Mouse (Mus musculus) left cerebral cortex, adult 18-20 months (tissue): ENCODE measurements around the gene Irs1. TPM values are rescaled to one million over a fixed set of nuclear protein-coding genes. Genes with fewer than 3 reads are reported as not detected.
A peak's percentile ranks its signal among the peaks of the same experiment; 100 is the strongest.

Experiments
- DNase-seq, 2 experiments: peaks; one replicate each; pipeline ENCODE4 v3.0.0; 2021 to 2022; ENCODE audit warnings: low spot score in 2 of 2, mixed read lengths in 1 of 2
- total RNA-seq, 2 experiments: library from RNA; stranded (reverse); gene quantifications; 2 replicates each; pipeline ENCODE4 v1.2.3; 2021

The Irs1 gene
- total RNA-seq, 2 experiments from 2014 or later: 15.3 to 17.2 TPM

- DNase-seq: peak in 1 of 2 experiments; percentile 5
These were observed 1.9 kb downstream of the Irs1 start for GRCm38 (mm10) chr1:82289116-82289989.

- no peak for DNase-seq
These were observed 2.7 kb downstream of the Irs1 start for GRCm38 (mm10) chr1:82288421-82288990.

GRCm38 (mm10) chr1:82287776-82288325 is 3.4 kb downstream of the Irs1 start:
- DNase-seq: no peak

GRCm38 (mm10) chr1:82287052-82287775 is 4.0 kb downstream of the Irs1 start:
- DNase-seq: peak in 1 of 2 experiments; percentile 15

DNA sequence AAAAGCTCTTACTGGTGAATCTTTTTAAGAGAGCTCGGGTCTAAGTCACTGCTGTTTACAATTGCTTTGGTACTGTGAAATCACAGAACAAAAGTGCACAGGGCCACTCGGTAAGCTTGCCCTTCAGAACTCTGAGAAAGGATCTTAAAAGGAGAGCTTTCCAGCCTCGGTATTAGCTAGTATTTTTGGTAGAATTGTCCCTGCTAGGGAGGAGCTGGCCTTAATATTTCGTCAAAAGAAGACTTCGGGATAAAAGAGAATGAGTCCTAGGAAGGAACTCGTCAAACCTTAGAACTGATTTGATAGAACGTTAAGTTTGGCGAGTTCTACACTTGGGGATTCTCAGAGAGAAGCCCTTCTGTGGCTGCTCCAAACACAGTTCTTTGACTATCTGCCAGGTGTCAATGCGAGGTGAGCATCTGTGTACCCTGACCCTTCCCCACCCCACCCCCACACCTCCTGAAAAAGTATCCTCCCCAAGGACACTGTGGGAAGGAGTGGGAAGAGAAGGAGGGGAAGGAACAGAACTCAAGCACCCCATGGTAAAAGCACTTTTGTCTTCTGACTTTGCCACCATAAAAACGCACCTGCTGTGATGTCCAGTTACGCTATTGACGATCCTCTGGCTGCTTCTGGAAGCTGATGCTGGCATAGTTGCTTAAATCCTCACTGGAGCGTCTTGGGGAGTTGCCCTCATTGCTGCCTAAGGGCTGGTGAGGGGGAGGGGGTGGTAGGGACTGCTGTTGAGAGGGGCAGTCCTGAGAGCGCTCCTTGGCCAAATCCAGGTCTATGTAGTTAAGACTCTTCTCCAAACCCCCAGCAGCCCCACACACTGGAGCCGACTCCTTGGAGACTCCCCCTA is 4.8 kb downstream of the Irs1 start:
- peak in 1 of 2 experiments; percentile 6 for DNase-seq

DNA sequence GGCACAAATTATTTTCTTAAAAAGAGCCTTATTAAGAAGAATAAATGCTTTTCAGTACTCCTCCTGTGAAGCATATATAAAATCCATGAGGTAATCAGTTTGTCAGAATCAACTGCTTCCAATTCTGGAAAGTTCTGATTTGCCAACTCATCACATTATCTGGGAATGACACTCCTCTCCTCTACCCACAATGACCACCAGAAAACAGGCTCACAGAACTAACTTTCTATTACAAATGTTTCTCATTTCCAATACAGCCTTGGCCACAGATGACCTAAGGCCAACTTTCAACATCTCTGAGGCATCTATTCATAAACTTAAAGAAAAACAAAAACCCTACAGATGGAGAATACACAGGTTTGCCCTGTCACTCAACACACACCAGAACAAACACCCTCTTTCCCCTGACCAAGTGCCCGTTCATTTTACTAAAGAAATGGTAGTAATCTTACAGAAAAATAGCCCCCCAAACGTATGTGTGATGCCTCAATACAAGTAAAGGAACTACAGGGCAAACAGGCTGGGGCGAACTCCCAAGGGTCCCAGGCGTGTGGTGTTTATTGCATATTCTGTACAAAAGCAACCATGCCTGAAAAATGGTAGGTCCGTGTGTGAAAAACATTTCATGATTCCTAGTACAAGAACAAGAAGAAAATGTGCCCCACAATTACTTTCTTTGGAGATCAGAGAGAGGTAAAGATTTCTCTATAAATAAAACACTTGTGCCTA is 5.6 kb downstream of the Irs1 start:
- DNase-seq: no peak

- peak in 1 of 2 experiments; percentile 2 for DNase-seq
These were observed 6.8 kb downstream of the Irs1 start for GRCm38 (mm10) chr1:82284403-82284802.

GRCm38 (mm10) chr1:82283901-82284301 is 7.3 kb downstream of the Irs1 start:
- peak in 1 of 2 experiments; percentile 2 for DNase-seq

GRCm38 (mm10) chr1:82282992-82283611 is 8.1 kb downstream of the Irs1 start:
- peak; percentile 83 to 90 for DNase-seq

- no peak for DNase-seq
These were observed 9.4 kb downstream of the Irs1 start for GRCm38 (mm10) chr1:82281823-82282222.

GRCm38 (mm10) chr1:82279768-82280167 is 11.4 kb downstream of the Irs1 start:
- no peak for DNase-seq

DNA sequence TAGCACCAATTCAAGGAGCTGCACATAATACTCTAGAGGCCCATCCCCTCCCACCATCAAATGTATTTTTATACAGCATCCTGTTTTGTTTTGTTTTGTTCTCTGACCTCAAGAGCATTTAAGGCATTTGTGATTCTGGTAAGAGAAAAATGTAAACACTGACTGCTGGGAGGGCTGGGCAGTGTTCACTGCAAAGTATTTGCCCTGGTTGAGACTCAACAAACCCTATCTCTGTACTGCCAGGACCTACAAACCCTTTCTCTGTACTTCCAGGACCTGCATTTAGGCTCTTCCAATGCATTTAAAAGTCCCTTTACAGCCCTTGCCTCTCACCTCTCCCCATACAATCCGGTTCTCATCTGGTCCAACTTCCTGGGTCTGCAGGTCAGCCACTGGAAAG is 16.9 kb downstream of the Irs1 start:
- no peak for DNase-seq

GRCm38 (mm10) chr1:82273529-82273928 is 17.7 kb downstream of the Irs1 start:
- no peak for DNase-seq

GRCm38 (mm10) chr1:82272231-82272630 is 19.0 kb downstream of the Irs1 start:
- DNase-seq: no peak

- no peak for DNase-seq
These were observed 23.7 kb downstream of the Irs1 start for GRCm38 (mm10) chr1:82267547-82267946.

DNA sequence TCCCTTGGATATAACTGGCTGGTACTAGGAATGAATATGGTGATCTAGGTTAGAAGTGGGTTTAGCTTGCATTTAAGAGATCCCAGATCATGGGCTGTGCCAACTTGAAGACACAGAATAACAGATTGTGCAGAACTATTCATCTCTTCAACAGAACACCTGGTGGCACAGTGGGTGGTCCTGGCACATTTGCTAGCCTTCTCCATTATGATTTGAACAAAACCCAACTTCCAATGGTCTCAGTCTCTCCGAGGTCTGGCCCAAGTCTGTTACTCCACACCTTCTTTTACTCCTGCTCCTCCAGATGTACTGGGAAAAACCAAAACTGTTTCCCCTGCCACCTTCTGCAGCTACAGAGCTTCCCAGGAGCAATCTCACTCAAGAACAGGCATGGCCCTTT is 28.9 kb downstream of the Irs1 start:
- no peak for DNase-seq

GRCm38 (mm10) chr1:82261638-82262037 is 29.6 kb downstream of the Irs1 start:
- DNase-seq: no peak

DNA sequence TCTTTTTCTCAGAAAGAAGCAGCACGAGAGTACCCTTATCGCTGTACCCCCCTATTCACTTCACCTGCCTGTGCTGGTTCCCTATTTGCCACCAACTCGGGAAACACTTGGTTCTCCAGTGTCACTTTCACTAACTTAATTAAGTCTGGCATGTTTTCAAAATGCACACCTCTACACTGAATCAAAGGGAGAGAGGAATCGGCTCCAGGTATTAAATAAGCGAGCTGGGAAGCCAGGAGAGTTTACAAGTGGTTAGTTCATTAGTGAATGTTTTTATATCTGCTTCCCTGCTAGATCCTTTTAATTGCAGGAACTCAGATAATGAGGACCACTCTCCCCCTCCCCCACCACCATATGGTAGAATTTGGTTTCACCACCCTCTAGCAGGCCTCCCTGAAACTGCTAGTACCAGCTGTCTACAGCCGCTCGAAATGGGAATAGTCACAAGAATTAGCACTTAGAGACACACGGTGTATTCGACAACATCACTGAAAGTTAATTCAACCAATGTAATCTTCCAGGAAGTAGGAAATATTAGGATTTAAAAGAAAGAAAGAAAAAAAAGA is 30.1 kb downstream of the Irs1 start:
- DNase-seq: no peak

DNA sequence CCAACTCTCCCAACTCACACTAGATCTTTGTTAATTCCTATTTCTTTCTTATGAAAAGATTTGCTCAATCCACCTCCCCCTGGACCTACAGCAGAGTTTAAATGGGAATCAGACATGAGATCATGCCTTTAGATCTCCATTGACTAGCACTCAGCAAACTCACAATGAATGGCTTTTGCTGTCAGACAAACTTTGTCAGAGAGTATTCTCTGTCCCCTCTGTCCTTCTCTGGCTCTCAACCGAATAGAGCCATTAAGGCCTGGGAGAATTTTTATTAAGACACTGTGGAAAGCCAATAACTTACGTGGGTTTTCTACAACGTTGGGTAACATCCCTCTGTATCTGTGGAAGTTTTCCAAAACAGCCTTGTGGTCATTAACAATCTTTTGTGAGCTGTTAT is 31.2 kb downstream of the Irs1 start:
- DNase-seq: no peak
